Mouse (Mus musculus): ENCODE measurements around the gene Rbm34. TPM values are rescaled to one million over a fixed set of nuclear protein-coding genes. Genes with fewer than 3 reads are reported as not detected.
"Not testable (repeated sequence)": the region's sequence is repeated elsewhere in the genome, so short reads cannot be mapped to it uniquely, and the experiment has no call there.

Rbm34 gene
- total RNA-seq, 2 experiments from 2014 or later, result 13.1 to 13.6 TPM

DNA sequence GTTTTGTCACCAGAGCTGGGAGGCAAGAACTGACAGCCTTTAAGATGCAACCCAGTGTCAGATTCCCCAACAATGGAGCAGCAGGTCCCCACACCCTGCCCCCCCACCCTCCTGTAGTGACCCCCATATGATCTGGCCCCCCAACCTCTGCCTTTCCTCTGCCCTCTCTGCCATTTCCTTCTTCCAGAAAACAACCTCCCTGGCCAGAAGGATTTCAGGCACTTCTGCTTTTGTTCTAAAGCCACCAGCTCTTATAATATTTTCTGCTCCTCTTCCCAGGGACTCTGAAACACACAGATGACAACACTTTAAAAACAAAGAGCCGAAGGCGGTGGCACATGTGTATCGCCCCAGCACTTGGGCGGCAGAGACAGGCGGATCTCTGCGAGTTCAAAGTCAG, 50.5 kb downstream of the Rbm34 start:
- DNase-seq (ENCODE audit: low spot score in 2 of 2), result no peak

DNA sequence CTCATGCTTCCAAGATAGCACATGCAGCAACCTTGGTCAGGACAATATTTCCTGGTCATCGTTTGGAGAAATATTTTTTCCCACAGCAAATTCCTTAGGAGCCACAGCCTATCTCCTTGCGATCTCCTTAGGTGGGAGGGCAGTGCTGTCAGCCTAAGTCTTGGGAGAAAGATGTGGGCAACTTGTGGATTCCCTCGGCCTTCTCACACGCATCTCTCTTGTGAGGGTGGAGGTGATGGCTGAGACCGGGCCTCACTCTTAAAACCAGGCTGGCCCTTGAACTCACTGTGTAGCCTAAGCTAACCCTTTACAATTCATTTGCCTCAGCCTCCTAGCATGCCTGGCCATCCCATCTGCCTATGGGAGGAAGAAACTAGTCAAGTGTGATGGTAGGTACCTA, 51.2 kb downstream of the Rbm34 start:
- DNase-seq (ENCODE audit: low spot score in 2 of 2), result no peak

DNA sequence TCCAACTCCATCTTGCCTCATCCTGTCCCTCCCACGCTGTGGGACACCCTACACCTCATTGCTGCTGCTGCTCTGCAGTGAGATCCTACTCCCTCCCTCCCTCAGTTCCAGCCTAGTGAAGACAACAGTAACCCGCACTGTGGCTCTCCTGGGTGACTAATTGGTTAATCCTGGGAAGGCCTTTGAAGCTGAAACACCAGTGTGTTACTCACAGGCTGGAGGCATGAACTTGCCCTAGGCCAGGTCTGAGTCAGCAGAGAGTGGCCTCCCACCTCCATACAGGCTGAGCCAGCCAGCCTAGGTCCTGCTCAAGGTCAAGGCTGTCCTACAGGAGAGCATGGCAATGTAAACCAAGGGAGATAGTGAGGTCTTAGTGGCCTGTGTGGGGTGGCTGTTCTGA, 51.6 kb downstream of the Rbm34 start:
- no peak for DNase-seq (ENCODE audit: low spot score in 2 of 2)

DNA sequence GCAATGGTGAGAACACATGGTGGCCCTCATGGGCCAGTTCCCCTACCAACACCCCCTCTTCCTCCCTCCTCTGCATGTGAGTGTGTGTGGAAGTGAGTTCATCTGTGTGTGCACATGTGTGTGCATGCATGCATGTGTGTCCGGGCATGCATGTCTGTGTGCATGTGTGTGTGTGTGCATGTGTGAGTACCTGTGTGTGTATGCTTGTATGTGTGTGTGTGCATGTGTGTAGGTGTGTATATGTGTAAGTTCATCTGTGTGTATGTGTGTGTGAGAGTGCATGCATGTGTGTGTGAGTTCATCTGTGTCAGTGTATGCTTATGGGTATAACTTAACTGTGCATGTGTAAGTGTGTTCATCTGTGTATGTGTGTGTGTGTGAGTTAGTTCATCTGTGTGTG, 52.5 kb downstream of the Rbm34 start:
- no peak for DNase-seq (ENCODE audit: low spot score in 2 of 2)

DNA sequence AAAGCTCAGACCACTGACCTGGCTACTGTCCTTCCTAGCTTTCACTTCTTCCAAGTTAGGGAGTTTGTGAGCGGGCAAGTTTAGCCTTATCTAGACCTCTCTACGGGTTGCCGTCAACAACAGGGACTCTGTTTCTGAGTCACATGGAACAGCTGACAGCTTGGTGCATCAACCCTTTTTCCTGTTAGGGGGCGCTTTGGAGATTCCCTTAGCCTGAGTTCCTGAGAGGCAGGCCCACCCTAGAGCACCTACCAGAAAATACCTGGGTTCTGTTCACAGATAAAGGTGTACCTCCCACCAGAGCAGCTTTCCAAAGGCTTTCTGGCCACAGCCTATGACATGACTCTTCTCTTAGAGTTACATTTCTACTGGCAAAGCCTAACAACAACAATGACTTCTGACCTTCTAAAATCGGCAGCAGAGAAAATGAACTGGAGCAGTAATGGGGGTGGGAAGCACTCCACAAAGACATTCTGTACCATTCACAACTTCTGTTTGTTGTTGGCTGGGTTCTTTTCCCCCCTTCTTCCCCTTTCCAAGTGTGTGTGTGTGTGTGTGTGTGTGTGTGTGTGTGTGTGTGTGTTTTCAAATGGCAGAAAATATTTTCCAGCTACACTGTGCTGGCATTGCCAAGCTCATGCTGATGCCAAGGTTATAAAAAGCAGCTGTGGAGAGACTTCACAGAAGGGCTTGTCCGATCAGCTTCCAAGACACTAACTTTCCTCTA, 53.5 kb downstream of the Rbm34 start:
- DNase-seq (ENCODE audit: low spot score in 2 of 2), result no peak

DNA sequence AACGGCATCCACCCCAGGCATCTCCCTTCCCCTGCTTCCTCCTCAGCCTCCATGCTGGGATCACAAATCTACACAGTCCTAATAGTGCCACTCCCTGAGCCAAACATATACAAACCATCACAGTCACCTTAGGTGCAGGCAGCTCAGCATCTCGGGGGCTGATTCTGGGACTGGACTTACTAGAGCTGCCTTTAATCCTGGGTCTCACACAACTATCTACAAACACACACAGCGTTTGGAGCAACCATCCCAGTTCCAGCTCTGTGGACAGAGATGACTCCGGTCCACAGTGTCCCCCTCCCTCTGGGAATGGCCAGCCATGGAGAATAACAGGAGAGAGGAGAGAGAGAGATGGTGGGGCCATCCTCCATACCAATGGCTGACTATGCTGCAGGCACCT, 54.3 kb downstream of the Rbm34 start:
- DNase-seq (ENCODE audit: low spot score in 2 of 2), result no peak

DNA sequence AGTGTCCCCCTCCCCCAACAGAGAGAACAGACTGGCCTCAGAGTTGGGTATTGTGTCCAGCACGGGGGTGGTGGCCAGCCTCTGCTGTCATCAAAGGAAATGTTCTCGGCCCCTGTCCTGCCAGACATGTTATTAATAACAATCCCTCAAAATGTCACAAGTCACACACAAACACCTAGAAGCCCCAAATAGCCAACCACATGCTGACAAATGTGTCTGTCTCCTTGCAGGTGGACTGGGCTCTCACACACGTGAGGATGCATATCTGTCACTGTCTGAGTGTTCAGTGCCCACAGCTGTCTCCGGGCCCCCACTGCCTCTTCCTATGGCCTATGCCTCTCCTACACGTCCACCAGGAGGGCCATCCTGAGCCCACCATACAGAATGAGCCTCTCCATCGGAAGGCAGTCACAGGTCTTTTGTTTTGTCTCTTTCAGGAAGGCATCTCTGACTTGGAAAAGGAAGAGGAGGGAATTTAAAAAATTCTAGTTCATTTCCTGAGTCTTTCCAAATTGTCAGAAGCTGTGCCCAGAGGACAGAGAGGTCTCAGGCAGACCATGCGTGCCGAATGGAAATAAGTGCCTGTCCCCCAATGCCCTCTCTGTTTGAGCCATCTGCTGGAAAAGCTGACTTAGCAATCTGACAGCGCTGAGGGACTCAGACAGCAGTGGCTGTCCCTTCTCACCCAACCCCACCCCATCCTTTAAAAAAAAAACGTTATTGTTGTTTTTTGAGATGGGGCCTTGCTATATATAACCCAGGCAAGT, 56.1 kb downstream of the Rbm34 start:
- DNase-seq (ENCODE audit: low spot score in 2 of 2), result no peak

DNA sequence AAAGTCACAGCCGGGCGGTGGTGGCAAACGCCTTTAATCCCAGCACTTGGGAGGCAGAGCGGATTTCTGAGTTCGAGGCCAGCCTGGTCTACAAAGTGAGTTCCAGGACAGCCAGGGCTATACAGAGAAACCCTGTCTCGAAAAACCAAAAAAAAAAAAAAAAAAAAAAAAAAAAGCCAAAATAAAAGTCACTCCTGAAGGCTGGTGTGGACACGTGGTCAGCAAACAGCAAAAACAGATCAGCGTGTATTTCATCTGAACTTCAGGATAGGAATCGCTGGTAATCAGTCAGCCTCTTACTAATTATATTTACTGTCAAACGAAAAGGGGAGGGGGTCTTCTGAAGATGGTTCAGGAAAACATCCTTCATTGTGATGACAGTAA, 56.8 kb downstream of the Rbm34 start:
- not testable (repeated sequence) for DNase-seq (ENCODE audit: low spot score in 2 of 2)

DNA sequence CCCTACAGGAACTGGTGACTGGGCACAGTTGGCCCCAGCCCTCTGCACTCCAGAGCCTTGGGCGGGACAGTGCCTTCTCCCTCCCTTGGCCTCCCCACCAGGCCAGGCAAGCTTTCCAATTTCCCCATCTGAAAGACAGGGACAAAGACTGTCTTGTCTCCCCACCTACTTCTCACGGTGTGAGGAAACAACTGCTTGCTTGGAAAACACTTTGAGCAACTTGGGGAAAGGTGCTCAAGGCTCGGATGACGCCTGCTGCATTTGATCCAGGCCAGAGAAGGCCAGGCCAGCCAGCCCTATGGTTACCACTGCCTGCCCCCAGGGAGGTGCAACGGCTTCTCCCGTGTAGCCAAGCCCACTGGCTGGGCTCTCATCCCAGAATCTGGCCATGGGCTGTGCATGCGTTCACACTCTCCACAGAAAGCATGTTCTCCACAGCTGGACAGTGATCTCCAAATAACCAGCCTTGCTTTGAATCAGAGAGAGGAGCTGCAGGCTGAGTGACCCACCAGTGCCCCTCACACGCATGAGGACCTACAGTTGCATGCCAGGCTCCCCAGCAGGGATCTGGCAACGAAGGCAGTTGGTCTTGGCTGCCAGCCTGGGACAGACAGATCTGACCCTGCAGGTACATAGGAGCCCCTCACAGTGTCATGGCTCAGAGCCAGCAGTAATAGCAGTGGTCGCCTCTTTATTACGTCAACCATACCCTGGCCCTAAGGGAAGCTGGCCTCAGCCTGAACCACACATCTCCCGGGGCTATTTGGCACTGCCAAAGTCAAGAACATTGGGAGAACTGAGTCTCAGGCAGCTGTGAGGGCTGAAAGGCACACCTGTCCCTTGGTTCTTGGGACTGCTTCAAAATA, 57.4 kb downstream of the Rbm34 start:
- no peak for DNase-seq (ENCODE audit: low spot score in 2 of 2)

DNA sequence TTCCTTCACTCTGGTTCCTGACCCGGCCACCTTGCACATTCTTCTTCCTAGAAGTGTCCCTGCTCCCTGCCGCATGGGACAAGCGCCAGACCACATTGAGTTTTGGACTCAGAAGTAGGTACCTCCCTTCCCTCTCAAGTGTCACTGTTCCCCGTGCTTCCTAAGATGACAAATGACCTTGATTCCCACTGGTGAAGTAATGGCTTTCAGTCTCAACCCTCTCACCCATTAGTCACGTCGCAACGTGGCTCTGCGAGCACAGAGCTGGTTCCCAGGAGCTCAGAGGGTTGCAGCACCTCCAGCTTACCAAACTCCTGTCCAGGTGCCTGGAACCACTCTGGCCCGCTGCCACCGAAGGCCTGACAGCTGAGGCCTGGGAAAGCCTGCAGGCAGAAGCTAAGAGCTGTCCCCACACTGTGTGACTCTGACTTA, 61.5 kb downstream of the Rbm34 start:
- no peak for DNase-seq (ENCODE audit: low spot score in 2 of 2)

DNA sequence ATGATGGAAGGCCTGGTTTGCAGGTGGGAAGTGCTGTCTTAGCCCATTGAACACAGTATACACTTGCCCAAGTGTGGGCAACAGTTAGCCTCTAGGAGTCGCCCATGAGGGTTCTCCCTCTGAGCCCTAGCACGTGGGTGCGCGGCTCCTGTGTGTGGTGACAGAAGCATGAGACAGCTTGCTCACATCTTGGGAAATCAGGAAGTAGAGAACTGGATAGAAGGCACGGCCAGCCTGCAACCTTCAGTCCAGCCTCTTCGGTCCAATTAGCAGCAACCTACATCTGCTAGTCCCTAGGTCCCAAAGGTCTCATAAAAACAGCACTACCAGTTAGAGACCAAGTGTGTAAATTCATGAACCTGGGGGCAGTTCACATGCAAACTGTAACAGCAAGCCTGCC, 62.1 kb downstream of the Rbm34 start:
- DNase-seq (ENCODE audit: low spot score in 2 of 2), result no peak

DNA sequence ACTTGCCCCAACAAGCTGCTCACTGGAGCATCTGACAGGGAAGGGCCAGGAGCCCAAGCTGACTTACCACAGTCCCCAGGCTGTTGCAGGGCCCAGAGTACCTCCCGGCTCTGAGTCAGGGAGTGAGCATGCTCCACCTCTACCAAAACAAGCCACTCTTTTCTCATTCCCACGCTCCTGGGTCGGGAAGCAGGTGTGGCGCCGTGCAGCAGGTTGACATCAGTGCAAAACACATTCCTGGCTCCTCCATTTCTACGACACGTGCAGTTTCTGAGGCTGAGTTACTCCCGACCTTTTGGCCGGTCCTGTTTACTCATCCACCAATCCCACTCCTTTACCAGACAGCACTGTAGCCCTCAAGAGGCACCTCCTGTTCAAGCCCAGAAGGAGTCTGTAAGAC, 62.9 kb downstream of the Rbm34 start:
- DNase-seq (ENCODE audit: low spot score in 2 of 2), result no peak

DNA sequence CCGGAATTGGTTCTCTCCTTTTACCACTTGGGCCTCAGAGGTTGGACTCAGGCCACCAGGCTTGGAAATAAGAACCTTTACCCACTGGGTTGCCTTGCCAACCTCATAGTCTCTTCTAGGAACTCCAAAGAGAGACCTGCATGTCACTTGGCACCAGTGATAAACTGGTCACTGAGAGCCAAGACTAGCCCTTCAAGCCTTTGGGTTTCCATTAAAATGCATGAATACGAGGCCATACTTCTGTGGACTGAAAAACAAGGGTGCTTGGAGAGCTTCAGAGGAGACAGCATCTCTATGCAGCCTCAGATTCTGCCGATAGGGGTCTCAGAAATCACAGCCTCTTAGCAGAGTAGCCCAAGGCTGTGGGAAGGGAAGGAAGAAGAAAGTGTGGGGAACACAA, 63.5 kb downstream of the Rbm34 start:
- DNase-seq (ENCODE audit: low spot score in 2 of 2), result peak in 1 of 2 experiments; percentile 49

DNA sequence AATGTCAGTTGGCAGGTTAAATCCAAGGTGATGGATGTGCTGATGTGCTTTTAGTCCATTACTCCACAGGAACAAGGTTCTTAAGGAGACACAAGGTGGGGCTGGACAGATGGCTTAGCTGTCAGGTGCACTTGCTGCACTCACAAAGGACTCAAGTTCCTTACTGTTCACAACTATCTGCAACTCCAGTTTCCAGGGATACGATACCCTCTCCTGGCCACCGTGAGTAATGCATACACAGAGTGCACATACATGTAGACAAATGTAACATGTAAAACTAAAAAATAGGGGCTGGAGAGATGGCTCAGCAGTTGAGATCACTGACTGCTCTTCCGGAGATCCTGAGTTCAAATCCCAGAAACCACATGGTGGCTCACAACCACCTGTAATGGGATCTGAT, 65.5 kb downstream of the Rbm34 start:
- DNase-seq (ENCODE audit: low spot score in 2 of 2), result no peak

DNA sequence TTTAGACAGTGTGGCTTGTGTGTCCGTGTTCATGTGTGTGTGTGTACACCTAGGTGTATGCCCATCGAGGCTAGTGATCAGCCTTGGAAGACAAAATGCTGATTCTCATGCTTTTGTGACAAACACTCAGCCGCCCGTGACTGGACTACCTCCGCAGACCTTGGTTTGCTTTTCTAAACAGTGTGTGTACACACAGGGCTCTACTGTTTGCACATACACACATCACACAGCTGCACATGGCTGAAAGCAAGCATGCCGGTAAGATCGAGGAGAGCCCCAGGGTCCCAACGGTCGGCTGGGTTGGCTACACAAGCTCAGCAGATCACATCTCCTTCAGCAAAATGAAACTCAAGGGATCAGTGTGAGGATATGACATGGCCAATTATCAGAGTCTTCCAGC, 66.9 kb downstream of the Rbm34 start:
- DNase-seq (ENCODE audit: low spot score in 2 of 2), result no peak

DNA sequence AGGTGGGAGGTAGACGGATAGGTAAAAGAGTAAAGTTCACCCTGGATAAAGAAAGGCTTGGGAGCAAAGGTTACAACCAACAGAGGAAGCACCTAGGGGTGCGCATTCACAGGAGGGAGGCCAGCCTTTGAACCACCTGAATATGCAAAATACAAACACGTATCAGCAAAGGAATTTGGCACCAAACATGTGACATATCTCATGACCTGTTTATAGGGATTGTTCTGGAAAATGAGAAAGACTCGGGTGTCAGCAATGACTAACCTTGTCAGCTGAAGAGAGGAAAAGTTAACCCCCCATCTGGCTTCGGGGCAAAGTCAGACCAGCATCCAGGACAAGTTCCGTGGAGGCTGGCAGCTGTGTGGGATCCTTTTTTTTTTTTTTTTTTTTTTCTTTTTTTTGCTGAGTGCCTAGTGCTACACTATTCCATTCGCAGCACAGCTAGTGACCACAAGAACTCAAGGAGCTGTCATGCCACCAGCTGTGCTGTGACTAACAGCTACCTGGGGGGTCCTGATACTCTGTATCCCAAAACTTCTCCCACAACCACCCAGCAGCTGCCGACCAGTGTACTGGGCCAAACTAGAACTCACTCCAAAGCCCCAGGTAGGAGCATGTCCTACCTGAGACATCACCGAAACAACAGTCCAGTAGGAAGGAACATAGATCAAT, 67.5 kb downstream of the Rbm34 start:
- DNase-seq (ENCODE audit: low spot score in 2 of 2), result no peak

DNA sequence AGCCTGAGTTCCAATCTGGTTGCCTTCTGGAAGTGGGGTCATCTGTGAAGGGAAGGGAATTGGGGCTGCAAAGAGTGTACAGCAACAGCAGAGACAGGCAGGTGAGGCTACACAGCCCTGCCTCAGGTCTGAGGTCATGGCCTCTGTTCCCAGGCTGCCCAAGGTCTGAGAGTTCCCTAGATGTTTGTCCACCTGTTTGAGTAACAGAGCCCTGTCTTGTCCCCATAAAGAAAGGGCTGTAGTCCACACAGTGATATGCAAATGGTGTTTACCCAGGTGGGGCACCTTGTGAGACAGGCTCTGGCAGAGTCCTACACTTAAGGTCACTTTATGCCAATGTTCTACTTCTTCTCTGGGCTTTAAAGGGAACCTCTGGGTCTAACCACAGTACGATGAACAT, 69.3 kb downstream of the Rbm34 start:
- DNase-seq (ENCODE audit: low spot score in 2 of 2), result no peak

DNA sequence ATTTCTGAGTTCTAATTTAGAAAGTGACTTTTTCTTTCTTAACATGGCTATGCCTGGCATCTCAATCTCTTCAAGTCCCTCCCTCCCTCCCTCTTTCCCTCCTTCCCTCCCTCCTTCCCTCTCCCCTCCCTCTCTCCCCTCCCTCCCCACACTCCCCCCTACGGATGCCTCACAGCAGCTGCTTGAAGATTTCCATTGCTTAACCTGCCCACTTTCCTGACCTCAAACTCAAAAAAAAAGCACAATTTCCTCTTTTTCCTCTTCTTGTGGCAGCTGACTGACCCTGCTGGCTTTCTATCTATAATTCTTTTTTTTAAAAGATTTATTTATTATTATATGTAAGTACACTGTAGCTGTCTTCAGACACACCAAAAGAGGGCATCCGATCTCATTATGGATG, 69.8 kb downstream of the Rbm34 start:
- no peak for DNase-seq (ENCODE audit: low spot score in 2 of 2)

Measured in layer of hippocampus, adult 18-20 months (tissue).